Mouse (Mus musculus) kidney, adult 9 months (tissue): ENCODE data around the gene Akt1s1.

ENCODE experiments used
- DNase-seq: peaks from one replicate; pipeline ENCODE4 v3.0.0; 2022

Gene Akt1s1

DNA sequence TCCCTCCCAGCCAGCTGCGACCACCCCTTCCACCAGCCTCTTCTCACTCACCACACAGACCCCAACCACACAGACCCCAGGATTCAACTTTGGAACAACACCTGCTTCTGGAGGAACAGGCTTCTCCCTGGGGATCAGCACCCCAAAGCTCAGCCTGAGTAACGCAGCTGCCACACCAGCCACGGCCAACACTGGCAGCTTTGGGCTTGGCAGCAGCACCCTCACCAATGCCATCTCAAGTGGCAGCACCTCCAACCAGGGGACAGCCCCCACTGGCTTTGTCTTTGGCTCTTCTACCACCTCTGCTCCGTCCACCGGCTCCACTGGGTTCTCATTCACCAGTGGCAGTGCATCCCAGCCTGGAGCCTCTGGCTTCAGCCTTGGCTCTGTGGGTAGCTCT is 20.1 kb upstream of the Akt1s1 start:
- no peak for DNase-seq

DNA sequence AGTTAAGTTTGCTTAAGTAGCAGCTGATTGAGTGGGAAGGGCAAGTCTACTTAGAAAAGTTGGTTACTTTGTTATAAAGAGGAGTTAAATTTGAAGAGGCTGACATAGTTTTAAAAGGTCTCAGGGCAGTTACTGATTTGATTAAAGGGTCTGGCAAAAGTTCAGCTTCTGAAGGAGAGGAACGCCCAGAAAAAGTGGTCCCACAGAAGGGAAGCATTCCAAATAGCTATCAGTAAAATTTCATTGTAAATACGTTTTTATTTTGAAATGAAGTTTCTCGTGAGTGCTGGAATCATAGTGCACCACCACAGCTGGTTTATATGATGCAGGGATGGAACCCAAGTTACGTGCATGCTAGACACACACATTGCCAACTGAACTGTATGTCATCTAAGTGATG is 16.0 kb upstream of the Akt1s1 start:
- no peak for DNase-seq

DNA sequence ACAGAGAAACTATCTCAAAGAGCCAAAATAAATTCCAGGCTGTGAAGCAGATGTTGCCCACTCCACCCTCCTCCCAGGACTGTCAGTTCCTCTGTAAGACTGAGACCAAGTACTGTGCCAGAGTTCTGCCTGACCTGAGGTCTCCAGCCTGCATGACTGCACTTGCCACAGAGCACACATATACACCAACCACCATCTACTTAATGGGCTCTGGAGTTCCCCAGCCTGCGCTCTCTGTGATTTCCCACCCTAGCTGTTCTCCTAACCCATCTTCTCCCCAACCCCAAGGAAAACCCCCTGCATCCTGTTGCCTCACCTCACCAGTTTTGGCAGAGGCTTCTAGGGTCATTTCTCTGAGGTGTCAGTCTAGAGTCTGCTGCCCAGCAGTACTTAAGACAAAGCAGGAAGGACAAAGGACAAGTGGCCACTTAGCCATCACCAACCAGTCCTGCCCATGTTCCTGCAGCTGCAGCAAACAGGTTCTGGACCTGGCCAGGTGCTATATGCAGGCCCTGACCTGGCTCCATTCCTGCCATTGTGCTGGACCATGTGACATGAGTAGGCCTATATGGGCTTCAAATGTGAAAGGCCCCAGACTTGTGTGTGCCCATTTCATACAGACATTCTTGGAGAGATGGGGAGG is 13.3 kb upstream of the Akt1s1 start:
- DNase-seq = no peak

DNA sequence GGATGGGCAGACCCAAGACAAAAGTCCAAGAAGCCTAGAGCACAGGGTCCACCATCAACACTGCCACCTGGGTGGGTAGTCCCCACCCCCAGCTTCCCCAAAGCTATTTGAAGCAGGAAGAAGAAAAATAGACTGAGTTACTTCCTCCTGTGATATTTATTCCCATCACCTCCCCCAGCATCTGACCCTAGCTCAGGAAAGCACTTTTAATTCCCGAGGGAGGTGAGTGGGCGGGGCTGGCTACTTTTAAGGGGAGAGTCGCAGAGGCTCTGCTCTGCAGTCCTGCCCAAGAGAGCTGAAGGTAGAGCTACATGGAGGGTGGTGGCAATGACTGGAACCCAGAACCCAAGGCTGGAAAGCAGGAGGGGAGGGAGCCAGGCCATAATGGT is 12.8 kb upstream of the Akt1s1 start:
- DNase-seq = no peak

DNA sequence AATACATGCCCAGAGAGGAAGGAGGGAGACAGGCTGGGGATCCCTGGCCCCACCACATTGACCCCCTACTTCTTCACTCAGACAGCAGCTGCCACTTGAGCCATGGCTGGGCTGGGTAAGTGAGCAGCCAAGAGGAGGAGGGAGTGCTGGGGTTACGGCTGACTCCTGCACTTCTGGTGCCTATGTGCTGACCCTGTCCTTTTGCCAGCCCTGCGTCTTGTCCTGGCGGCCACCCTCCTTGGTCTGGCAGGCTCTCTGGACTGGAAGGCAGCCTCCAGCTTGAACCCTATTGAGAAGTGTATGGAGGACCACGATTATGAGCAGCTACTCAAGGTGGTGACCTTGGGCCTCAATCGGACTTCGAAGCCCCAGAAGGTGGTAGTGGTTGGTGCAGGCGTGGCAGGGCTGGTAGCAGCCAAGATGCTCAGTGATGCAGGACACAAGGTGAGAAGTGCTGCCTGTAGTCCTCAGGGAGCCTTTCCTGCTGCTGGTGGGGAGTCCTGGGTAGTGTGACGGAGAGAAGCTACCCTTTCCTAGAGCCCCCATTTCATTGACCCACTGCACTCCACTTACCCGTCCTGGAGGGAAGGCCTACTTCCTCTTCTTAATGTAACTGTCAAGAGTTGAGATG is 12.3 kb upstream of the Akt1s1 start:
- DNase-seq = no peak

DNA sequence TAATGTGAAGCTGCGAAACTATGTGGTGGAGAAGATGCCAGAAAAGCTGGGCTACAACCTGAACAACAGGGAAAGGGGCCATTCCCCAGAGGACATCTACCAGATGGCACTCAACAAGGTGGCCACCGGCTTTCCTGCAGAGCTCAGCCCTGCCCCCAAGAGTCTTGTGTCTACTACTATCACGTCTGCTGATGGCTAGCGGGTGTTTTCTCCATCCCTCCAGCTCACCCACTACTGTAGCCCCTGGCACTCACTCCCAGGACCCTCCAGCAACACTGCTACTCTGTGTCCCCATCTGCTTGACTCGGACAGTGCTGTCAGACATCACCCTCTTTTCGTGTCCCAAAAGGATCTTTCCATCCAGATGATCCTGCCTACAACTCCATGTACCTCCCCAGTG is 10.7 kb upstream of the Akt1s1 start:
- DNase-seq = no peak

DNA sequence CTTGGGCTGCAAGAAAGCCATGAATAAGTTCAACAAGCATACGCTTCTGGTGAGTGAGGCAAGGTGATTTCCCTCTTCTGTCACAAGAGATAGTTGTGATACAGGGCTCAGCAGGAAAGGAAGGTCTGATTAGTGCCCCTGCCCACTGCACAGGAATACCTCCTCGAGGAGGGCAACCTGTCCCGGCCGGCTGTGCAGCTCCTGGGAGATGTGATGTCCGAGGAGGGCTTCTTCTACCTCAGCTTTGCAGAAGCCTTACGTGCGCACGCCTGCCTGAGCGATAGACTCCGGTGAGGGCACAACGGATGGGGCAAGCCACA is 9.7 kb upstream of the Akt1s1 start:
- DNase-seq = no peak

DNA sequence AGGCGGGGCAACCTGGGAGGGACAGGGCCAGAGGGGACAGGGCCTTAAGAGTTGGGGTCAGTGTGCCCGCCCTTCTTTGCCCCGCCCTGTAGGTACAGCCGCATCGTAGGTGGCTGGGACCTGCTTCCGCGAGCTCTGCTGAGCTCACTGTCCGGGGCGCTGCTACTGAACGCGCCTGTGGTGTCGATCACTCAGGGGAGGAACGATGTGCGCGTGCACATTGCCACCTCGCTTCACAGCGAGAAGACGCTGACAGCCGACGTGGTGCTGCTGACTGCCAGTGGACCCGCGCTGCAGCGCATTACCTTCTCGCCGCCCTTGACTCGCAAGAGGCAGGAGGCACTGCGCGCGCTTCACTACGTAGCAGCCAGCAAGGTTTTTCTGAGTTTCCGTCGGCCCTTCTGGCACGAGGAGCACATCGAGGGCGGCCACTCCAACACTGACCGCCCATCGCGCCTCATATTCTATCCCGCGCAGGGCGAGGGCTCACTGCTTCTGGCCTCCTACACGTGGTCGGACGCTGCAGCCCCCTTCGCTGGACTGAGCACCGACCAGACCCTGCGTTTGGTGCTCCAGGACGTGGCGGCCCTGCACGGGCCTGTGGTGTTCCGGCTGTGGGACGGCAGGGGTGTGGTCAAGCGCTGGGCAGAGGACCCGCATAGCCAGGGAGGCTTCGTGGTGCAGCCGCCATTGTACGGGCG is 9.2 kb upstream of the Akt1s1 start:
- DNase-seq = no peak

DNA sequence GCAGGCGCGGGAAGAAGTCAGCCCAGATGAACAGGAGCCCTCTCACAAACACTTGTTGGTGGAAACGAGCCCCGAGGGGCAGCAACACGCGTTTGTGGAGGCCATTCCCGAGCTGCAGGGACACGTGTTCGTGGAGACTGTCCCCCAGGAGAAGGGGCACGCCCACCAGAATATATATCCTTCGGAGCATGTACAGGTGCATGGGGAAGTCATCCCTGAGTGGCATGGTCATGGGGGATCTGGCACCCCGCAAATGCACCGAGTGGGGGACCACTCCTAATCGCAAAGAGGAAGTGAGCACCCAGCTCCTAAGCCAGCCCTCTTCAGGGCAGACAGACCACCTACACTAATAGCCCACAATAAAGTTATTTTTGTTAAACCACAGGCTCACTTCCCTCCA is 8.4 kb upstream of the Akt1s1 start:
- DNase-seq = no peak

DNA sequence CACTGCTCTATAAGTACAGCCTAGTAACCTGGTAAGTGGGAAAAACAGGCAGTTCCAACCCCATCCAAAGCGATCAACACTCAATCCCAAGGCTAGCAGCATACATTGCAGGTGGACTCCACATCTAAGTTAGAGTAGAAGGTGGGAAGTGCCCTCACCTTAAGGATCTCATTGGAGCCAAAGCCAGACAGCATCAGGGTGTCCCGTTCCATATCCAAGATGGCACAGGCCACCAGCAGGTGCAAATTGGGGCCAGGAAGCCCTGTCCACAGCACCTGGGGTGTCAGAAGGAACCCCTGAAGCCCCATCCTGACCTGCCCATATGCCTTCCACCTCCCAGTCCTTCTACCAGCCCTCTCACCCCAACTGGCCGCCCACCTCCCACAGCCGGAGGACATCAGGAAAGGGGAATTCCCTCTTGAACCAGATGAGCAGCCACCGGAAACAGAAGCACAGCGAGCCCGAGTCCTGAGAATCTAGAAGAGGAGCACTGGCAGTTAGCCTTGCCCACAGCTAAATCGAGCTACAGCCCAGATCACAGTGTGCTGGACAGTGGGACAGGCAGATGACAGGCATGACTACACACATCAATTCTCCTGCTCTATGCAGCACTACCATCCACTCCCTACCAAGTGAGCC is 6.8 kb upstream of the Akt1s1 start:
- no peak for DNase-seq

DNA sequence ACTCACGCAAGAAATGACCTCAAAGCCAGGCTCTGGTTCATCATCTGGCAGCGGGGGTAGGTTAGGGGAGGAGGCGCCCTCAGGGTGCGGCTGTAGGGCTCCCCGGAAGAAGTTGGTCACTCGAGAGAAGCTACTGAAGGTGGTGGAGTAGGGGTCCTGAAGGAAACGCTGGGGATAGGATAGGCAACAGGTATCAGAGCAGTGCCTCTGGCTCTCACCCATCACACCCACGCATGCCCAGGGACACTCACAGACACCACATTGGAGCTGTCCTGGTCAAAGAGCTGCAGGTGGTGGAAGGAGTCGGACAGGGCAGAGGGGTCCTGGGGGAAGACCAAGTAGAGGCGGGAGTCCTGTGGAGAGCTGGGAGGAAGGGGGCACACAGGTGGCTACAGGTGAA is 3.8 kb upstream of the Akt1s1 start:
- DNase-seq = no peak

DNA sequence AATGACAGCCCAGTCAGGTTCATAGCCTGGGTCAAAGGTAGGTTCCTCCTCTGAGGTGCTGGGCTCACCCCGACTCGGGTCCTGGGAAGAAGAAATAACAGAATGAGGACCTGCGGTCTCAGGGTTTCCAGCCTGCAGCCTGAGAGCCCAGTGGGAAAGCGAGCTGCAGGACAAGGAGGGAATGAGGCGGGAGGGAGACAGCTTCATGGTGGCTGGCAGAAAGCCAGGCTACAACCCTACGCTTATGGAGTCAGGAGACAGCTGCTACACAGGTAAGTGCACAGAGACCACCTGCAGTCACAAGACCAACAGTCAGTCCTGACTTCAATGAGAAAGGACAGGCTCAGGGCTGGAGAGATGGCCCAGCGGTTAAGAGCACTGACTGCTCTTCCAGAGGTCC is 2.0 kb upstream of the Akt1s1 start:
- peak; percentile 32 for DNase-seq

DNA sequence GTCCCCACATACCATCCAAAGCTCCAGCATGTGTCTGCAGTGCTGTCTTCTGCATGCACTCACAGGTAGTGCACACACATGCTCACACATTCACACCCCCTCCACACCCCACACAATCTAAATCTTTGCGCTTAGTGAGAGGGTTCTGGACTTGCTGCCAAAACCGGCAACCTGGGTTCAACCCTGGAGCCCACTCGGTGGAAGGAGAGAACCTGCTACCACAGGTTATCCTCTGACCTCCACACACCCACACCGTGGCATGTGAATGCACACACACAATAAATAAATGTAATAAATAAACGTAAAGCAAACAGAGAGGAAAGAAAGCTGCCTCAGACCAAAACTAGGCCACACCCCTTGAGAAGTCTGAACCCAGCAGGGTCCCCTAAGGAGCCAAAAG is 1.0 kb upstream of the Akt1s1 start:
- peak; percentile 38 for DNase-seq

DNA sequence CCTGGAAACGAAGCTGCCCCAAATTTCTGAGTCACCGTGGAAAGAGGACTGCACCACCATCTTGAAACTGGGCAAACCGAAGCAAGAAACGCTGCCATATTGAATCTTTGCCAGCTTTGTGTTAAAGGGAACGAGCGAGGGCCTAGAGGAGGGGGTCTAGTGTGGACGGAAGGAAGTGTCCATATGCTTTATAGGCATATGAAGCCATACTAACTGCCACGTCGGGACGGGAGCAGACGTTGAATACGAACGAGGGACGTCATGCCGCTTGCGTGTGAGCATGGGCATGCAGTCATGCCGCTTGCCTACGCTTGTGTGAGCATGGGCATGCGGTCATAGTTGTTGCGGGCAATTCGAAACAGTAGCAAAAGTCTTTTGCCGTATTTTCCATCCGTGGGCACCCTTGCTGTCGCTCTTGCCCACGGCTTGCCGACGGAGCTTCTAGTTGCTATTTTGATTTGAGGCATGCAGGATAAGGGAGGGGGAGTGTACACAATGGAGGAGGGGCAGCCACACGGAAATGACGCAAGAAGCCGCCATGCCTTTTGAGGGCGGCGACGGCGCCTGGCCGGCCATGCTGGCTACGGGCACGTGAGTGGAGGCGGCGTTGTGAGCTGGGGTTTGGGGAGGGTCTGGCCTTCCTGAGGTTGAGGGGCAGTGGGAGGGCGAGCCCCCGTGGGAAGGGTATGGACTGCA is 773 bp downstream of the Akt1s1 start:
- DNase-seq = peak; percentile 96

DNA sequence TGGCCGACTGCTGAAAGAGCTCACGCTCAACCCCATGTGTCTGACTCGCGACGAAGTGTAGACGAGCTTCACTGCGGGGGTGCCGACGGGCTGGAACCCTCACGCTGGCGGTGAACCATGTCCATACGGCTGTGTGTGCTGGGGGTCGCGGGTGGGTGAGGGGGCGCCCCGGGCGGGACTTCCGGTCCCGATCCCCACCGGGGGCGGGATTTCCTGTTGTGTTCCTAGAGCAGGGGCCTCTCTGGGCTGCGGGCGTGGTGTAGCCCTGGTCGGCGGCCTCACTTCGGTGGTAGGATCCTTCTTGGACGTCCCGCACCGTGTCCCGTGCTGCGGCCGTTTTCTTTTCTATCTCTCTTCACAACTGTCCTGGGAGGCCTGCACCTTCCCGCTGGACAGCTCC is 1.4 kb downstream of the Akt1s1 start:
- peak; percentile 73 for DNase-seq

DNA sequence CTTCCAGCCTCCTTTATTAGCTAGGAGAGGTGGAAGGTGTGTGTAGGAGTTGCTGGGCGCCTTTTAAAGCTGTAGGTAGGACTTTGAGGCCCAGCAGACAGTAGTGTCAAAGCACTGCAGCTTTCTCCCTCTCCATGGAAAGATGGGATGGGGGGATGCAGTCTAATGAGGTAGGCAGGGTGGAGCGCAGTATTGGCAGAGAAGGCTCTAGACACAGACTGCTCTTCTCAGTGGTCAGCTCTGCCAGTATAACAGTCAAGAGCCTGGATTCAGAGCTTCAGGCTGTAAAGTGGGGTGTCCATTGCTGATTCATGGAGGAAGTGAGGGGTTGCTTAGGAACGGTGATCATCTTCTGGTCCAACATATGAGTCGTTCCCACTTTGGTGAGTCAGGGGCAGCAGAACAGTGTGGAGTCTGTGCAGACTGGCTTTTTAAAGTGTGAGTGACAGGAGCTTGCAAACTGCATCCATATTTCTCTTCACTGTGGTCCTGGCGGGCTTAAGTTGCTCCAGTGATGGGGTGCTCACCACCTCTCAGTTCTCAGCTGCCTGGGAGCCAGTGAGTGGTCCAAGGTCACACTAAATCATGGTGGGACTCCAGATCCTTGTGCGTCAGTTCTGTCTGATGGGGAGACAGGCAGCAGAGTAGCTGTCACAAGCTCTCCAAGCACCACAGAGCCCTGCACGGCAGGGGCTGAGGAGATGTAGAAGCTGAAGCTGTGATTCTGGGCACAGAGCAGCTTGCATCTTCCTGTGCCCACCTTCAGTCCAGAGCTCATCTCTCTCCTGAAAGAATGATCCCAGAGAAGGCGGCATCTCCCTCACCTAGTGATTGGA is 2.2 kb downstream of the Akt1s1 start:
- DNase-seq = no peak

DNA sequence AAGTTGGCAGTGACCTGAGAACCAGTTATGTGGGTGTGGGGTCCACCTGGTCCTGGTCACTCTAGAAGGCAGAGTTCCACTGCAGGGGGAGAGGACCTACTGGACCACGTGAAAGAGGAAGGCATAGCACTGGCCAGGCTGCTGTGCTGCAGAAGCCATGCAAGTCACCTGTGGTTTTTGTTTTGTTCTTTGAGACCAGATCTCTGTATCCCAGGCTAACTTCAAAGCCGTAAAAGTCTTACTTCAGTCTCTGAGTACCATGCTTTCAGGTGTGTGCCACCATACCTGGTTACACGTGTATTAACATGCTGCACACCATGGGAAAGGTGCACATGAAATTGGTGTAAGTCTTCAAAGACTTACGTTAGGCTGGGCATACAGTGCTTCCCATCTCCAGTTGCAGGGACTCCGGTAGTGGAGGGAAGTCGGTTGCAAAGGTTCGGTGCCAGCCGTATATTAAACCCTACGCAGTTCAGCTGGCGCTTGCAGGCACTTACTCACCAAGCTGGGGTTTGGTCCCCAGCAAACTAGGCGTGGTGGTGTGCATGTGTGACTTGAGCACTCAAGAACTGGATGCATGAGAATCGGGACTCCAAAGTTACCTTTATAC is 2.9 kb downstream of the Akt1s1 start:
- no peak for DNase-seq

DNA sequence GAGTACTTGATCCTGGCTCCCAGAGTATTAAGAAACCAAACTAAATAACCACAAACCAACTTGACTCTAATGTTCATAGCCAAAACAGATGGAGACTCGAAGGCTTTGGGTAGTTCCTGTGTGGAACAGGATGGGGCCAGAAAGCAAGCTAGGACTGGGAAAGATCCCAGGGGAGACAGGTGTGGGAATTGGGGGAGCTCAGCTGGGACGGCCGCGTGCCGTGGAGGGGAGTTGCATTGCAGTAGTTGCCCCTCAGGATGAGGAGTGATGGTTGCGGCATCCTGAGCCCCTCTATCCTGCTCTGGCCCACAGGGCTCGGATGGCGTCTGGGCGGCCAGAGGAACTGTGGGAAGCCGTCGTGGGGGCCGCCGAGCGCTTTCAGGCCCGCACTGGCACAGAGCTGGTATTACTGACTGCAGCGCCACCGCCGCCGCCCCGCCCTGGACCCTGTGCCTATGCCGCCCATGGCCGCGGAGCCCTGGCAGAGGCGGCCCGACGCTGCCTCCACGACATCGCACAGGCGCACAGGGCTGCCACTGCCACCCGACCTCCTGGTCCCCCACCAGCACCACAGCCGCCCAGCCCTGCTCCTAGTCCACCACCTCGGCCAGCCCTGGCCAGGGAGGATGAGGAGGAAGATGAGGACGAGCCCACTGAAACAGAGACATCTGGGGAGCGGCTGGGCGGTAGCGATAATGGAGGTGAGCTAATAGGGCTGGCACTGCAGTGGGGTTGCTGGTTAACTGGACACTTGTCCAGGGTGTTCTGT is 3.7 kb downstream of the Akt1s1 start:
- DNase-seq = no peak

DNA sequence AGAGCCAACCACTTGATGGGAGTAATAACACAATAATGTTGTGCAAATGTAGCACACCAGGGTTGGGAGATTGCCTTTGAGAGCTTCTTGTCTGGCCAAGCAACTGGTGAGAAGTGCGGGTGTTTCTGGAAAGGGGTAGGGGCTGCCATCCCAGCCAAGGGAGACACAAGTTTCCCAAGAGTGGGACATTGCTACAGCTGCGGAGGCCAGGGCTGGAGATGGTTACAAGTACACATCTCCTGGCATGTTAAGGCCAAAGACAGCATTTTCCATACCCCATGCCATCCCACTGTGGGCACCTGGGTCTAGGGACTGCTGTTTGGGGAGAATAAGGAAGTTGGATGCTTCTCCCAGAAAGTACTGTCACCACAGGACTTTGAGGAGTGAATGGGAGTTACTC is 4.3 kb downstream of the Akt1s1 start:
- no peak for DNase-seq

DNA sequence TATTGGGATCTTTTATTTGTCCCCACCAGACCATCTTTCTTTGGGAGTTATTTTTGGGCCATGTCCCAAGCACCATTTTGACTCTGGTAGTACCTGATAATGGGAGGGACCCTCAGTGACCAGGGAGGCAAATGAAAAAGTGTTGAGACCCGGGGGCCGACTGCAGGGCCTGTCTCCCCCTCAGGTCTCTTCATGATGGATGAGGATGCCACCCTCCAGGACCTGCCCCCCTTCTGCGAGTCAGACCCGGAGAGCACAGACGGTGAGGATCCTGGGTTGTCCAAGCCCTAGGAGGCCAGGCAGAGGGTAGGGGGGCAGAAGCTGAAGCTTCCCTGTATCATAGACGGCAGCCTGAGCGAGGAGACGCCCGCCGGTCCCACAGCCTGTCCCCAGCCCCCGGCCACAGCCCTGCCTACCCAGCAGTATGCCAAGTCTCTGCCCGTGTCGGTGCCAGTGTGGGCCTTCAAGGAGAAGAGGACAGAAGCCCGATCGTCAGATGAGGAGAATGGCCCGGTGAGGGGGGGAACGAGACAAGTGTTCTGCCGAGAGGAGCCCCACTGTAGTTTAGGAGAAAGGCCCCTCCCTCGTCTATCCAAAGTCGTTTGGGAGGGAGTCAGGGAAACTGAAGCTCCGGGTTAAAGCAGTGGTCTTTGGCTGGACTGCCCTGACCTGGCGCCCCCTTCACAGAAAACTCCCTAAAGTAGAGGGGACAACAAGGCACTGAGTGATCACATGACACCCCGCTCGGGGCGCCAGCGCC is 5.0 kb downstream of the Akt1s1 start:
- no peak for DNase-seq
